Mouse (Mus musculus): ENCODE results near the gene Rtkn. TPM values are rescaled to one million over a fixed set of nuclear protein-coding genes. Genes with fewer than 3 reads are reported as not detected.
A peak's percentile ranks its signal among the peaks of the same experiment; 100 is the strongest.

Rtkn gene
- polyA plus RNA-seq, 1 experiment from 2014 or later, result 79.5 TPM

- peaks cover 20% of the 10 kb centered on the region for H3K27me3 ChIP-seq
- no peaks in the 10 kb centered on the region for H3K36me3 ChIP-seq
- peak within 1 kb of the TSS; percentile 89 for H3K9ac ChIP-seq
- peak; percentile 86 for ATAC-seq (ENCODE audit: insufficient number of reproducible peaks, low FRiP score, low TSS enrichment, low read depth)
- H3K9me3 ChIP-seq, result no peaks in the 10 kb centered on the region
- peak within 1 kb of the TSS; percentile 65 for H3K4me2 ChIP-seq
- H3K27ac ChIP-seq, result peak within 1 kb of the TSS; percentile 86
- under 1% methylated on average over 52 of the region's 58 CpGs for WGBS
- H3K4me1 ChIP-seq, result peaks cover 46% of the 10 kb centered on the region
- peak within 1 kb of the TSS; percentile 87 for H3K4me3 ChIP-seq
Measured at GRCm38 (mm10) chr6:83165607-83166242, 30.5 kb downstream of the Rtkn start, which contains the start of gene Dctn1. Dctn1 (plus strand) TSS chr6:83165920.

GRCm38 (mm10) chr6:83166243-83166630 is 31.0 kb downstream of the Rtkn start:
- Histone ChIP-seq H3K27me3 (peaks cover 15% of the 10 kb centered on the region), H3K9ac (peak overlapping the region; percentile 89), H3K4me1 (peaks cover 42% of the 10 kb centered on the region), H3K4me2 (peak overlapping the region; percentile 65), H3K4me3 (peak overlapping the region; percentile 87), H3K9me3 (no peaks in the 10 kb centered on the region), H3K36me3 (no peaks in the 10 kb centered on the region), H3K27ac (peak overlapping the region; percentile 86)
- under 1% methylated on average over 12 of the region's 12 CpGs for WGBS
- no peak for ATAC-seq (ENCODE audit: insufficient number of reproducible peaks, low FRiP score, low TSS enrichment, low read depth)

GRCm38 (mm10) chr6:83169872-83170271 is 34.6 kb downstream of the Rtkn start:
- H3K9me3 ChIP-seq, result no peaks in the 10 kb centered on the region
- ATAC-seq (ENCODE audit: insufficient number of reproducible peaks, low FRiP score, low TSS enrichment, low read depth), result no peak

DNA sequence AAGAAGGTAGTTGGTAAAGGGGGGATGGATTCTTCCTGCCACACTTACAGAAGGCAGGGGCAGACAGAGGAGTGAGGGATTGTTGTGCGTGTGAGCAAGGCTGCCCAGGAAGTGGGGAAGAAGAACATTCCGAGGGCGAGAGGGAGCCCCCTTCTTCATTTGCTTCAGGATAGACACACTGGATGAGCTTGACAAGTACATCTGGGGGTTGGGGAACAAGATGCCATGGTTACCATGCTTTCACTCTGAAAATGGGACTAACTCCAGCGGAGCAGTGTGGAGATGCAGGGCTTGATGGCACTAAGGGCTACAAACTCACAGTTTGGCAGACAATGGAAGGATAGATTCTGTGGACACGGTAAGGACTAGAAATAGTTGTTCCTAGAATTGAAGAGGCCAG is 35.8 kb downstream of the Rtkn start:
- Histone ChIP-seq H3K36me3 (peaks cover 5% of the 10 kb centered on the region; the same call in 1 of the 2 replicates), H3K27me3 (no peaks in the 10 kb centered on the region), H3K9me3 (no peaks in the 10 kb centered on the region), H3K27ac (no peak overlapping the region), H3K4me3 (no peak overlapping the region), H3K4me2 (no peak overlapping the region), H3K4me1 (peaks cover 21% of the 10 kb centered on the region), H3K9ac (no peak overlapping the region)
- WGBS, result 81% methylated on average over 5 of the region's 5 CpGs
- ATAC-seq (ENCODE audit: insufficient number of reproducible peaks, low FRiP score, low TSS enrichment, low read depth), result no peak

More at GRCm38 (mm10) chr6:83169872-83170271, 34.6 kb downstream of the Rtkn start:
- peaks cover 25% of the 10 kb centered on the region for H3K4me1 ChIP-seq
- H3K36me3 ChIP-seq, result no peaks in the 10 kb centered on the region
- no peak overlapping the region for H3K4me2 ChIP-seq
- H3K27me3 ChIP-seq, result no peaks in the 10 kb centered on the region
- WGBS, result 75% methylated on average over 5 of the region's 5 CpGs
- no peak overlapping the region for H3K4me3 ChIP-seq
- H3K9ac ChIP-seq, result no peak overlapping the region
- H3K27ac ChIP-seq, result no peak overlapping the region

DNA sequence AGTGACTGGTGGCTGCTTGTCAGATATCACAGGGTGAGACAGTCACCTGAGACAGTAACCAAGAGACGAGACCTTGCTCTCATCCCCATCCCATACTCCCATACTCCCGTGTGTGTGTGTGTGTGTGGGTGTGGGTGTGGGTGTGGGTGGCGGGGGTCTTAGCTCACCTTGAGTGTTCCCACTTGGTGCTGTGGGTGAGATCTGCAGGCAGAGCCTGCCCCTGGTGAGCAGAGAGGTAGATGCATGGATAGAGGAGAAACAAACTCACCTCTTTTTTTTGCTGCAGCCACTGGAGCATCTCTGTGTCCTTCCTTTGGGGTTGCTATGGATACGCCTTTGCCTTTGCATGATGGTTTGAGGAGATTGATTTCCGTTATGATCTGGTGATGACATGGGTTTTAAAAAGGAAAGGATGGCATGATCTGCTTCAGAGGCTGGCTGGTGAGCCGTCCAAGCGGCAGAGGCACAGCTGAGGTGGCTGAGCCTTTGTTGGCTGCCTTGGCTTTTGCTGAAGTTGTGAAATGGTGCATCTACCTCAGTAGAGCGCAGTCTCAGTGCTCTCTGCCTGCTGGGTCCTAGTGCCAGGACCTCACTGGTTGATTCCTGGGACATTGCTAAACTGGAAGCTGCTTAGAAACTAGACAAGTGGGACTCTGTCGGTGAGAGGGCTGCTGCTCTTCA is 37.1 kb downstream of the Rtkn start:
- Histone ChIP-seq H3K4me2 (no peak overlapping the region), H3K9ac (no peak overlapping the region), H3K27me3 (no peaks in the 10 kb centered on the region), H3K36me3 (peaks cover 13% of the 10 kb centered on the region; the same call in 1 of the 2 replicates), H3K27ac (no peak overlapping the region), H3K9me3 (no peaks in the 10 kb centered on the region), H3K4me1 (peaks cover 9% of the 10 kb centered on the region; the same call in 1 of the 2 replicates), H3K4me3 (no peak overlapping the region)
- 68% methylated on average over 9 of the region's 9 CpGs for WGBS
- ATAC-seq (ENCODE audit: insufficient number of reproducible peaks, low FRiP score, low TSS enrichment, low read depth), result no peak

DNA sequence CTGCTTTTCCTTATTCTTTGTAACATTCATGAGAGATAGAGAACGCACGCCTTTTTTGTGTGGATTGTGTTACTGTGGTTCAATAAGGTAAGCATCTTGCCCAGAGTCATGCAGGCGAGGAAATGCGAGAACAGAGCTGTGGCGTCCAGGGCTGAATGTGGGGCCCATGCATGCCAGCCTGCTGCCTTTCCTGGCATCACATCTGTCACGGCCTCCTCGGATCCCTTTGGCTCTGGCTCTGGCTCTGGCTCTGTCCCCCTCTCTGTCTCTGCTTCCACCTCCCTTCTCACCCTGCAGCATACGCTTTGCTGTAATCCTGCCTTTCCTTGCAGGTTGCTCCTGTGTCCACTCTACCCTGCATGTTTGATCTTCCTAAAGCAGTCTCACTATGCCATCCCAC is 40.7 kb downstream of the Rtkn start:
- Histone ChIP-seq H3K4me1 (peaks cover 13% of the 10 kb centered on the region), H3K27me3 (no peaks in the 10 kb centered on the region), H3K4me2 (no peak overlapping the region), H3K9ac (no peak overlapping the region), H3K4me3 (no peak overlapping the region), H3K9me3 (no peaks in the 10 kb centered on the region), H3K27ac (no peak overlapping the region), H3K36me3 (peaks cover 13% of the 10 kb centered on the region; the same call in 1 of the 2 replicates)
- 85% methylated on average over 8 of the region's 8 CpGs for WGBS
- ATAC-seq (ENCODE audit: insufficient number of reproducible peaks, low FRiP score, low TSS enrichment, low read depth), result no peak

DNA sequence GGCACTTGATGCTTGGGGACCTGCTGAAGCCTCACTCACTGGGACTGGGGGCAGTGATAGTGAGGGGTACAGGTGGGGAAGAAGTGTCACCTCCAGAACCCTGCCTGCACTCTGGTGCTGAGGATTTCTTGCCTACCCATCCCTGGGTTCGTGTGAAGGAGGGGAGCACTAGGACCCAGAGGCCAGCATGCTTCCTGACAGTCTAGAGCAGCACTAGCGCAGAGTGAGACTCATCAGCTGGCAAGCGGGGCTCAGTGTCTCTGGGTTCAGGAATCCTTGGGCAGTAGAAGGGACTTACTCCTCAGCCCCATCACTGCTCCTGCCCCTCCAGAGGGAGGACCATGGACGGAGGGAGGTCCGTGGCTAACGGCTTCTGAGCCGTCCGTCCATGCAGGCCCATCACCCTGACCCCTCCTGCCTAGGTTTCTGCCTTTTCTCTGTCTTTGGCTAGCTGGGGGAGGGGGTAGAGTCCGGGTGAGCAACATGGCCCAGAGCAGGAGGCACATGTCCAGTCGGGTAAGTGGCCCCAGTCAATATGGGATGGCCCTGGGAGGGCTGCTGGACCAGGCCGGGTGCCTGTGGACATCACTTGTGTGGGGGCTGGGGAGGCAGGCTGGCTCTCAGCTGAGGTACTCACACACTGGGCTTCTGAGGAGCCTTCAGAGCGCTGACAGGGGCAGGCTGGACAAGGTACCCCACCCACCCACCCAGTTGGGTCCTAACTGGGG is 44.3 kb downstream of the Rtkn start:
- Histone ChIP-seq H3K4me1 (peaks cover 13% of the 10 kb centered on the region), H3K4me3 (peak overlapping the region; percentile 28), H3K9ac (peak overlapping the region; percentile 26; the same call in 1 of the 2 replicates), H3K27ac (no peak overlapping the region), H3K9me3 (no peaks in the 10 kb centered on the region), H3K36me3 (peaks cover 39% of the 10 kb centered on the region), H3K27me3 (no peaks in the 10 kb centered on the region), H3K4me2 (peak overlapping the region; percentile 44)
- ATAC-seq (ENCODE audit: insufficient number of reproducible peaks, low FRiP score, low TSS enrichment, low read depth), result peak; percentile 59; the same call in 1 of the 2 replicates
- 26% methylated on average over 12 of the region's 12 CpGs for WGBS

DNA sequence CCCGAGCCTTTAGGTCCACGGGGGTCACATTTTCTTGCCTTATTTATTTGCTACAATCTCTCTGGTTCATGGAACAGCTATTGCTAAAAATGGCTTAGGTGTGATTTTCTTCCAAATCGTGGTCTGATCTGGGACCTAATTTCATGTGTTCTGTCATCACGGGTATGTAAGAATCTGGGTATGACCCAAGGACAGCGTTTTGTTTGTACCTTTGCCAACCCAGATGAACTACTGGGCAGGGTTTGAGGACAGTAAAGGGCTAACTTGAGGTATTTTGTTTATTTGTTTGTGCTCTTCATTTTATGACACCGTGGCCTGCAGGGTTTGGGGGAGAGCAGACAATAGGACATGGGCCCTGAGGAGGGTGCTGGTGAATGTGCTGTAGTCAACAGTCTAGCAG is 45.3 kb downstream of the Rtkn start:
- H3K9ac ChIP-seq, result no peak overlapping the region
- H3K9me3 ChIP-seq, result no peaks in the 10 kb centered on the region
- no peaks in the 10 kb centered on the region for H3K27me3 ChIP-seq
- ATAC-seq (ENCODE audit: insufficient number of reproducible peaks, low FRiP score, low TSS enrichment, low read depth), result no peak
- peaks cover 15% of the 10 kb centered on the region for H3K4me1 ChIP-seq
- 73% methylated on average over 6 of the region's 6 CpGs for WGBS
- no peak overlapping the region for H3K4me2 ChIP-seq
- no peak overlapping the region for H3K27ac ChIP-seq
- peaks cover 46% of the 10 kb centered on the region for H3K36me3 ChIP-seq
- no peak overlapping the region for H3K4me3 ChIP-seq

GRCm38 (mm10) chr6:83184858-83185435 is 49.7 kb downstream of the Rtkn start:
- peaks cover 48% of the 10 kb centered on the region for H3K36me3 ChIP-seq
- WGBS, result 86% methylated on average over 3 of the region's 3 CpGs
- H3K4me3 ChIP-seq, result no peak overlapping the region

GRCm38 (mm10) chr6:83185895-83186861 is 50.9 kb downstream of the Rtkn start:
- Histone ChIP-seq H3K4me2 (peak overlapping the region; percentile 38), H3K27ac (no peak overlapping the region)
- WGBS, result 14% methylated on average over 25 of the region's 25 CpGs

More at GRCm38 (mm10) chr6:83184858-83185435, 49.7 kb downstream of the Rtkn start:
- Histone ChIP-seq H3K9ac (no peak overlapping the region), H3K27ac (no peak overlapping the region), H3K4me2 (no peak overlapping the region), H3K9me3 (no peaks in the 10 kb centered on the region), H3K27me3 (no peaks in the 10 kb centered on the region), H3K4me1 (peaks cover 19% of the 10 kb centered on the region)
- no peak for ATAC-seq (ENCODE audit: insufficient number of reproducible peaks, low FRiP score, low TSS enrichment, low read depth)

GRCm38 (mm10) chr6:83186946-83187345 is 51.7 kb downstream of the Rtkn start:
- Histone ChIP-seq H3K9me3 (no peaks in the 10 kb centered on the region), H3K4me2 (no peak overlapping the region), H3K27me3 (no peaks in the 10 kb centered on the region), H3K9ac (no peak overlapping the region), H3K4me1 (peaks cover 17% of the 10 kb centered on the region), H3K4me3 (no peak overlapping the region), H3K36me3 (peaks cover 68% of the 10 kb centered on the region), H3K27ac (0 out of 2 replicates have a peak overlapping the region, but pooled peaks have one; percentile 4)
- WGBS, result 75% methylated on average over 2 of the region's 2 CpGs
- no peak for ATAC-seq (ENCODE audit: insufficient number of reproducible peaks, low FRiP score, low TSS enrichment, low read depth)

More at GRCm38 (mm10) chr6:83185895-83186861, 50.9 kb downstream of the Rtkn start:
- H3K27me3 ChIP-seq, result no peaks in the 10 kb centered on the region
- peak overlapping the region; percentile 27 for H3K4me3 ChIP-seq
- H3K9ac ChIP-seq, result no peak overlapping the region
- peaks cover 17% of the 10 kb centered on the region for H3K4me1 ChIP-seq
- H3K36me3 ChIP-seq, result peaks cover 60% of the 10 kb centered on the region
- peak; percentile 56; the same call in 1 of the 2 replicates for ATAC-seq (ENCODE audit: insufficient number of reproducible peaks, low FRiP score, low TSS enrichment, low read depth)
- H3K9me3 ChIP-seq, result no peaks in the 10 kb centered on the region
